Mouse (Mus musculus) midbrain, embryonic 16.5 days (tissue): ENCODE measurements around the gene Zfp629. TPM values are rescaled to one million over a fixed set of nuclear protein-coding genes. Genes with fewer than 3 reads are reported as not detected.

Source experiments
- ATAC-seq: fragments of 200-750 bp; cut with Nextera tagmentation; 2 replicates; pipeline ENCODE4 v1.8.0; 2017; ENCODE audit warnings: moderate TSS enrichment
- H3K27ac ChIP-seq: fragments of 300-500 bp; sonication (generic); 2 replicates; pipeline ENCODE4 v1.5.1; 2014; ENCODE audit warnings: mild to moderate bottlenecking, low read length, mixed read lengths
- H3K27me3 ChIP-seq: fragments of 300-500 bp; sonication (generic); 2 replicates; pipeline ENCODE4 v1.6.1; 2014; ENCODE audit warnings: low read depth, low read length, mixed read lengths; ENCODE audit not compliant: control insufficient read depth, insufficient read depth
- H3K36me3 ChIP-seq: fragments of 300-500 bp; sonication (generic); 2 replicates; pipeline ENCODE4 v1.6.1; 2014; ENCODE audit warnings: mild to moderate bottlenecking, low read length, moderate library complexity, mixed read lengths; ENCODE audit not compliant: control insufficient read depth, insufficient read depth
- H3K4me1 ChIP-seq: fragments of 300-500 bp; sonication (generic); 2 replicates; pipeline ENCODE4 v1.6.1; 2014; ENCODE audit warnings: mild to moderate bottlenecking, low read length, mixed read lengths; ENCODE audit not compliant: control insufficient read depth, insufficient read depth
- H3K4me2 ChIP-seq: fragments of 300-500 bp; sonication (generic); 2 replicates; pipeline ENCODE4 v1.6.1; 2014; ENCODE audit warnings: mild to moderate bottlenecking, low read length, mixed read lengths
- H3K4me3 ChIP-seq: fragments of 300-500 bp; sonication (generic); 2 replicates; pipeline ENCODE4 v1.5.1; 2014; ENCODE audit warnings: low read depth, mild to moderate bottlenecking, low read length, moderate library complexity, mixed read lengths
- H3K9ac ChIP-seq: fragments of 300-500 bp; sonication (generic); 2 replicates; pipeline ENCODE4 v1.6.1; 2014; ENCODE audit warnings: low read depth, low read length, mixed read lengths
- H3K9me3 ChIP-seq: fragments of 300-500 bp; sonication (generic); replicated peaks from 2 replicates; pipeline ENCODE4 v1.6.1; 2014; ENCODE audit warnings: mild to moderate bottlenecking, low read length, mixed read lengths; ENCODE audit not compliant: control insufficient read depth, poor library complexity, severe bottlenecking
- WGBS: fragments of 180-500 bp; shearing (Covaris S2); extraction: QIAGEN DNeasy Blood & Tissue Kit; methylation state at CpG from one replicate; pipeline ENCODE4 v1.1.7; 2014; 5-methylcytosine and 5-hydroxymethylcytosine counted together
- polyA plus RNA-seq: library from polyadenylated mRNA; unstranded; fragments of >200 nt; fragmentation: Nextera tagmentation; extraction: Ambion mirVana; gene quantifications from 2 replicates; pipeline ENCODE4 v1.2.1, GENCODE M21; 2015

Gene Zfp629
- 18.3 and 22.4 TPM in 2 replicates for polyA plus RNA-seq

DNA sequence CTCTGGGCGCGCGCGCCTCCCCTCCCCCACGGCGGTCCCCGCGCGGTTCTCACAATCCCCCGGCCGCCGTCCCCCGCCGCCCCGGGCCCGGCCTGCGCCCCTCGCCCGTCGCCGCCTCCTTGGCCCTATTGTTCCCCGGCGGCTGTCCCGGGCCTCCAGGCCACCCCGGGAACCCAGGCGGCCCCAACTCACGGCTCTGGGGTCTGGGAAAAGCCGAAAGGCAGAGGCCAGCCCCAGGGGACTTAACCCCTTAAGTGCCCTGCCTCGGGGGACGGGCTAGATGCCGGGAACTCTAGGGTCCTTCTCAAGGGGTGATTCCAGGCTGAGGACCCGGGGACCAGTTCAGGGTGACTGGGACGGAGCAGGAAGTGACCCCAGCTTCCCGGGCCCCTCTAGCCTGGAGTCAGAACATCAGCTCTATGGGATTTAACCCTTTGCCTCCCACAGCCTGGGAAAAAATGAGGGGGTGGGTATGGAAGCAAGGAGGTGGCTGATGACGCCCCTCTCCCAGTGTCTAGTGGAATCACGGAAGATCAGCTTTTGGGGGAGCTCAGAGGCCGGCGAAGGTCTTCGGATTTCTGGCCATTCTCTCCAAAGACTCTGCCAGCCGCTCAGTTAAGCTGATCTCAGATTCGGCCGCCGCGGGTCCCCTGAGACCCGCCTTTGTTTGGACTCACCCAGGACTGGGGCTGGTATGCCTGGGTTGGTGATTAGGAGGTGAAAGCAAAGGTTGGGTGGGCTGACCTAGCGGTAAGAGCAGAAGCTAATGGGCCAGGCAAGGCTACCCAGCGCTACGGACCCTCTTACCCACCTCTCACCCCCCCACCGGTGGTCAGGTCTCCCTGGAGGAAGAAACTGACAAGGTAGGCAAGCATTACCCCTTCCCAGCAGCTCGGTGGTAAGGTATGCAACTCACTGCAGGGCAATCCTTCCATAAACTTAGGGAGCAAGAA, at the start of gene Zfp629:
Gene Zfp629, minus strand, starts transcription at position 907 of the 953 bp plus-strand sequence.
- H3K4me3 ChIP-seq, result peak within 1 kb of the TSS; percentile 100
- H3K9me3 ChIP-seq, result no peaks in the 10 kb centered on the region
- peak within 1 kb of the TSS; percentile 94 for H3K27ac ChIP-seq
- peaks cover 23% of the 10 kb centered on the region for H3K4me1 ChIP-seq
- ATAC-seq, result peak; percentile 95
- H3K27me3 ChIP-seq, result no peaks in the 10 kb centered on the region
- WGBS, result 1% methylated on average over 43 of the region's 50 CpGs
- peak within 1 kb of the TSS; percentile 95 for H3K4me2 ChIP-seq
- H3K9ac ChIP-seq, result peak within 1 kb of the TSS; percentile 97
- peaks cover 26% of the 10 kb centered on the region for H3K36me3 ChIP-seq

DNA sequence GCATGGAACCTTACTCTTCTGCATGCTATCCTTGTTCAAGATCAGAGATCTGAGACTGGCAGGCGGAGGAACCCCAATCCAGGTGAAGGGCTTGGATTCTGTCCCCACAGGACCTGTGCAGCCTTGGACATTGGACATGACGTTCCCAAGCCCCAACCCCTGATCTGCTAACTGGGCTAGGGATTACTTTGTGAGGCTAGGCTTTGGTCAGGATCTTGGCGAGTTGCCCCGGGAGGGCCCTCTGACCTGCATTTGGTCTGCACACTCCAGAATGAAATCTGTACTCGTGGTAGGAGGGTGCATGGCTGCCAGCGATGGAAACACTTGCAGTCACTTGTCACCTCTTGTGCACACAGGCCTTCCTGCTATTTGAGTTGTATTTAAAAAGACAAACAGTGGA, 47.3 kb upstream of the Zfp629 start:
- H3K9me3 ChIP-seq, result no peaks in the 10 kb centered on the region
- no peaks in the 10 kb centered on the region for H3K27me3 ChIP-seq
- no peak overlapping the region for H3K4me2 ChIP-seq
- ATAC-seq, result no peak
- H3K27ac ChIP-seq, result no peak overlapping the region
- H3K9ac ChIP-seq, result no peak overlapping the region
- WGBS, result 84% methylated on average over 6 of the region's 6 CpGs
- H3K4me3 ChIP-seq, result no peak overlapping the region
- H3K4me1 ChIP-seq, result no peaks in the 10 kb centered on the region
- peaks cover 20% of the 10 kb centered on the region for H3K36me3 ChIP-seq

DNA sequence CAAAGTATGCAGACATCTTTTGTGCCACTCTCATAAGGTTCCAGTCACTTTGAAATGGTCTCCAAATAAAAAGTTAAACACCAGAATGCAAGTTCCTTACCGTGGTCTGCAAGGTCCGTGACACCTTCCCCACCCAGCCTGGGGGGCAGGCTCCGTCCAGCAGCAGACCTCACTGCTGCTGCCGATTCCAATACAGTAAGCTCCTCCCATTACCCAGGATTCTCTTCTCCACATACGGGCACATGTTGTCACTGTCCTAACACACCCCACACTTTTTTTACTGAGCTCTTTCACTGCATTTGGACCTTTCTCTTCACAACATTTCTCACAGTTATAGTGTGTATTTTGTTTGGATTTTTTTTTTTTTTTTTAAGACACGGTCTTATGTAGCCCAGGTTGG, 46.2 kb upstream of the Zfp629 start:
- WGBS, result 82% methylated on average over 6 of the region's 6 CpGs
- no peaks in the 10 kb centered on the region for H3K4me1 ChIP-seq

DNA sequence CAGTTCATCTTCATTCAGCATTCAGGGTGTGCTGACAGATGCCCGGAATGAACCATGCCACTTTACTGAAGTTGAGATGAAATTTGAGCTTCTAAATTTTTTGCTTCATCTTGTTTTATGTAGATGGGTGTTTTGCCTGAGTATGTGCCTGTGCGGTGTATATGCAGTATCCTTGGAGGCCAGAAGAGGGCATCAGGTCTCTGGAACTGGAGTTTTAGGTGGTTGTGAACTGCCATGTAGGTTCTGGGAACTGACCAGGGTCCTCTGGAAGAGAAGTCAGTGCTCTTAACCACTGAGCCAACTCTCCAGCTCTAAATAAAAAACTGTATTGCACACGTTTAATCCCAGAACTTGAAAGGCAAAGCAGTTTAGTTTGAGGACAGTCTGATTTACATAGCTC, 45.3 kb upstream of the Zfp629 start:
- no peaks in the 10 kb centered on the region for H3K9me3 ChIP-seq
- no peak for ATAC-seq
- H3K27ac ChIP-seq, result no peak overlapping the region
- no peak overlapping the region for H3K9ac ChIP-seq
- 87% methylated on average over 3 of the region's 3 CpGs for WGBS
- no peaks in the 10 kb centered on the region for H3K27me3 ChIP-seq
- H3K4me1 ChIP-seq, result no peaks in the 10 kb centered on the region
- H3K4me3 ChIP-seq, result no peak overlapping the region
- peaks cover 12% of the 10 kb centered on the region for H3K36me3 ChIP-seq
- no peak overlapping the region for H3K4me2 ChIP-seq

More for the DNA sequence above, 46.2 kb upstream of the Zfp629 start:
- Histone ChIP-seq H3K27me3 (no peaks in the 10 kb centered on the region), H3K4me2 (no peak overlapping the region), H3K9ac (no peak overlapping the region), H3K36me3 (peaks cover 19% of the 10 kb centered on the region), H3K27ac (no peak overlapping the region), H3K9me3 (no peaks in the 10 kb centered on the region), H3K4me3 (no peak overlapping the region)
- no peak for ATAC-seq

DNA sequence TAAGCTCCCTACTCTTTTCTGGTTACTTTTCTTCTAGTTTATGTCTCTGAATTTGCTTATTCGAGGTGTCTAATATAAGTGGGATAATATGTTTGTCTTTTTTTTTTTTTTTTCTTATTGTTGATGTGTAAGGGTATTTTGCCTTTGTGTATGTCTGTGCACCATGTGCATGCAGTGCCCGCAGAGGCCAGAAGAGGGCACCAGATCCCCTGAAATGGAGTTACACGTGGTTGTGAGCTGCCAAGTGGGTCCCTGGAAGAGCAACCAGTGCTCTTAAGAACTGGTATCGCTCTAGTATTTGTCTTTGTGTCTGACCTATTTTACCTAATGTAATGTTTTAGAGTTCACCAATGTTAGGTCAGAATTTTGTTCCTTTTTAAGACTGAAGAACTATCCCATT, 41.3 kb upstream of the Zfp629 start:
- H3K27ac ChIP-seq, result no peak overlapping the region
- no peak overlapping the region for H3K9ac ChIP-seq
- 30% methylated on average over 4 of the region's 4 CpGs for WGBS
- ATAC-seq, result no peak
- H3K27me3 ChIP-seq, result no peaks in the 10 kb centered on the region
- H3K36me3 ChIP-seq, result 0 out of 2 replicates have a peak, but pooled peaks cover 2% of the 10 kb centered on the region
- H3K4me2 ChIP-seq, result no peak overlapping the region
- H3K4me3 ChIP-seq, result no peak overlapping the region
- H3K4me1 ChIP-seq, result peaks cover under 1% of the 10 kb centered on the region; the same call in 1 of the 2 replicates
- H3K9me3 ChIP-seq, result no peaks in the 10 kb centered on the region

DNA sequence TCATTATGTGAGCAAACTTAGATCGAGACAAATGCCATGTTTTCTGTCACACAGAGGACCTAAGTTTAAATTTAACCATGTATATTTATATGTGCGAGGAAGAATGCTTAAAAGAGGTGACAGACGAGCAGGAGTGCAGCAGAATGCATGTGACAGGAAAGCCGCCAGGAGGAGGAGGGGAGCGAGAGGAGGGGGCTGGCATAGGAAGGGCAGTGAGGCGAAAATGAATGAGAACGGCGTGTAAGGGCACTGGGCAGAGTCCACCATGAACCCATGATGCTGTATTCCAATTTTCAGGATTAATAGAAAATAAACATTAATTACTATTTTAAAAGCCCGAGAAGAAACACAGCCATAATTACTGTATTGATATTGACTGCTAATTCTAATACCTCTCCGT, 38.7 kb upstream of the Zfp629 start:
- no peak for ATAC-seq
- Histone ChIP-seq H3K4me2 (no peak overlapping the region), H3K4me1 (peaks cover 2% of the 10 kb centered on the region; the same call in 1 of the 2 replicates), H3K9ac (no peak overlapping the region), H3K27ac (no peak overlapping the region), H3K36me3 (no peaks in the 10 kb centered on the region), H3K9me3 (no peaks in the 10 kb centered on the region), H3K4me3 (no peak overlapping the region), H3K27me3 (no peaks in the 10 kb centered on the region)
- WGBS, result 75% methylated on average over 10 of the region's 10 CpGs

DNA sequence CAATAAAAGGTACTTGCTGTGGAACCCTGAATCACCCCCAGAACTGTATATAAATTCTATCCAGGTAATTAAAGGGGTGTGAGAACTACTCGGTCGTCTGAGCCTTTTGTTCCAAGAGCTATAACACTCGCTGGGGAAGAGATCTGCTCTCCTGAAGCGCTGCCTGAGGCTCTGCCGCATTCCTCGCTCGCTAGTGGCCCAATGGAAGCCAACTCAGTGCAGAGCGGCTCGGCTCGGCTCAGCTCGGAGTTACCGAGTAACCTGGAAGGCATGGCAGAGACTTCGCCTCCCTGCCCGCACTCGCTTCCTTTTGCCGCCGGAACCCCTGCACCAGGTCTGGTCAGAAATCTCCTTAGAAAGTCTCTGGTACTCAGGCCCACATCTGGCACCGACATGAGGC, 36.5 kb upstream of the Zfp629 start:
- Histone ChIP-seq H3K9ac (0 out of 2 replicates have a peak overlapping the region, but pooled peaks have one; percentile 20), H3K4me2 (peak overlapping the region; percentile 26), H3K27me3 (no peaks in the 10 kb centered on the region), H3K4me1 (peaks cover 2% of the 10 kb centered on the region; the same call in 1 of the 2 replicates), H3K36me3 (no peaks in the 10 kb centered on the region), H3K27ac (no peak overlapping the region), H3K4me3 (no peak overlapping the region), H3K9me3 (no peaks in the 10 kb centered on the region)
- no peak for ATAC-seq
- WGBS, result 20% methylated on average over 18 of the region's 18 CpGs

DNA sequence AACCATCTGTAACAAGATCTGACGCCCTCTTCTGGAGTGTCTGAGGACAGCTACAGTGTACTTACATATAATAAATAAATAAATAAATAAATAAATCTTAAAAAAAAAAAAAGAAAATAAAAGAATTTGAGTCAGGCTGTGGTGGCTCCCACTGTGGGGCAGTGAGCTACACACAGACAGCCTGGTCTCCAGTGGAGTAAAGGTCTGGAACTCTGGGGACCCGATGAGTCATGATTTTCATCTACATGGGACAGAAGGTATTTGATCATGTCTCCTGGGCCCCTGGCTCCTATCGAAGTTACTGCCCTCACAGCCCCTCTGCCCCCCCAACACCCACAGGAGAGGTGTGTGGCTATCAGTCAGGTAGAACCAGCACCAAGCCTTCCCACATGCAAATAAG, 36.0 kb upstream of the Zfp629 start:
- Histone ChIP-seq H3K4me2 (no peak overlapping the region; the same call in 1 of the 2 replicates), H3K4me1 (peaks cover 2% of the 10 kb centered on the region; the same call in 1 of the 2 replicates), H3K27me3 (no peaks in the 10 kb centered on the region), H3K36me3 (no peaks in the 10 kb centered on the region), H3K4me3 (no peak overlapping the region), H3K9ac (no peak overlapping the region), H3K9me3 (no peaks in the 10 kb centered on the region), H3K27ac (no peak overlapping the region)
- WGBS, result 74% methylated on average over 2 of the region's 3 CpGs
- no peak for ATAC-seq

DNA sequence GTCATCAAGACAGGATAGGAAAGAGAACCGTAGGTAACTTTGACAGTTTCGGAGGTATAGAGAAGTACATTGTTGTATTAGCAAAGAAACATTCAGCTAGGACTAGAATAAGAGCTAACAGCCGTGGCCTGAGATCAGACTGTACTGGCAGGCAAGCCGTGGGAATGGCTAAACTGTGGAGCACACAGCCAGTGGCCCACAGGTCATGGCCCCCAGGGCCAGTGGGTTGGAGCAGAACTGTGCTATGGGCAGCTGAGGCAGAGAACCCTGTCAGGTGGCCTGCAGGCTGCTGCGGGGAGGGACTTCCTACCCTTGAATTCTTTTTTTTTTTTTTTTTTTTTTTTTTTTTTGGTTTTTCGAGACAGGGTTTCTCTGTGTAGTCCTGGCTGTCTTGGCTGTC, 33.6 kb upstream of the Zfp629 start:
- WGBS, result 89% methylated on average over 6 of the region's 6 CpGs
- no peak for ATAC-seq
- Histone ChIP-seq H3K9ac (no peak overlapping the region), H3K27me3 (no peaks in the 10 kb centered on the region), H3K36me3 (no peaks in the 10 kb centered on the region), H3K4me2 (no peak overlapping the region), H3K9me3 (no peaks in the 10 kb centered on the region), H3K27ac (no peak overlapping the region), H3K4me1 (peaks cover 2% of the 10 kb centered on the region; the same call in 1 of the 2 replicates), H3K4me3 (no peak overlapping the region)
